Mouse (Mus musculus) embryonic fibroblast, embryonic 13.5 days (primary cell): Measurements from ENCODE around the gene Rap1gap.

Experiments used
- CTCF ChIP-seq: IDR thresholded peaks from 2 replicates; pipeline ENCODE4 v1.5.1; 2011; ENCODE audit warnings: mild to moderate bottlenecking, control low read depth, low read length, moderate library complexity, borderline replicate concordance; ENCODE audit not compliant: insufficient read depth
- POLR2A ChIP-seq: IDR thresholded peaks from 2 replicates; pipeline ENCODE4 v1.6.1; 2011; ENCODE audit warnings: low read depth, mild to moderate bottlenecking, control low read depth, low read length, moderate library complexity

DNA sequence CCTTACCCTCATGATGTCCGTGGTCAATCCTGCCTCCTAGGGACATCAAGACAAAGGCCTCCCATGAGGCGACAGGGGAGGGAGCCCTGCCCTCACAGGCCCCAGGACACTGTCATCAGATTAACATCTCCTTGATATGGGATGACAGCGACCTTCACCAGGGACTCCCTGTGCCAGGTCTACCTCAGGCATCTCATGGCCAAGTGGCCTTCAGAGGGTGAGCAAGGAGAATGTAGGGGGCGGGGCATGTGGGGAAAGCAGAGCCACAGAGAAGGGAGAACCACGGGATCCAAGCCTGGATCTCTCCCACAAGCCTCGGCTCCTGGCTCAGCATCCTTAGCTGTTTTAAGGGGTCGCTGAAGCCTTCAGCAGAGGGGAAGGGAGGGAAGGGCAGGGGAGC, 79.3 kb downstream of the Rap1gap start:
- TF ChIP-seq CTCF = no peak
- no peak for TF ChIP-seq POLR2A
